Mouse (Mus musculus) megakaryocyte, embryonic 14.5 days (primary cell): ENCODE data around the gene Baat. TPM values are rescaled to one million over a fixed set of nuclear protein-coding genes. Genes with fewer than 3 reads are reported as not detected.
"Not testable (repeated sequence)": the region's sequence is repeated elsewhere in the genome, so short reads cannot be mapped to it uniquely, and the experiment has no call there.

Source experiments
- H3K27me3 ChIP-seq: replicated peaks from 2 replicates; pipeline ENCODE3; 2012; ENCODE audit warnings: inconsistent platforms
- H3K36me3 ChIP-seq: replicated peaks from 2 replicates; pipeline ENCODE3; 2012; ENCODE audit warnings: low read length, inconsistent platforms, mixed read lengths
- H3K4me1 ChIP-seq: 2 replicates; pipeline ENCODE4 v1.6.1; 2012; ENCODE audit warnings: inconsistent platforms
- H3K4me3 ChIP-seq: replicated peaks from 2 replicates; pipeline ENCODE3; 2012; ENCODE audit warnings: moderate library complexity, mild to moderate bottlenecking, inconsistent platforms
- H3K9me3 ChIP-seq: 2 replicates; pipeline ENCODE4 v1.6.1; 2012; ENCODE audit warnings: inconsistent platforms
- FLI1 ChIP-seq: IDR thresholded peaks from 2 replicates; pipeline ENCODE4 v1.6.1; 2012; ENCODE audit warnings: low read length, inconsistent platforms, mixed read lengths
- GATA1 ChIP-seq: IDR thresholded peaks from 3 replicates; pipeline ENCODE4 v1.6.1; 2012; ENCODE audit warnings: mixed read lengths, low read length, inconsistent platforms, borderline replicate concordance
- polyA plus RNA-seq: library from polyadenylated mRNA; stranded (reverse); fragments of >175 nt; gene quantifications from 2 replicates; pipeline ENCODE4 v1.2.3, GENCODE M21; 2012; ENCODE audit warnings: low replicate concordance; ENCODE audit not compliant: insufficient read depth

The Baat gene
- polyA plus RNA-seq, 1 experiment: not detected

DNA sequence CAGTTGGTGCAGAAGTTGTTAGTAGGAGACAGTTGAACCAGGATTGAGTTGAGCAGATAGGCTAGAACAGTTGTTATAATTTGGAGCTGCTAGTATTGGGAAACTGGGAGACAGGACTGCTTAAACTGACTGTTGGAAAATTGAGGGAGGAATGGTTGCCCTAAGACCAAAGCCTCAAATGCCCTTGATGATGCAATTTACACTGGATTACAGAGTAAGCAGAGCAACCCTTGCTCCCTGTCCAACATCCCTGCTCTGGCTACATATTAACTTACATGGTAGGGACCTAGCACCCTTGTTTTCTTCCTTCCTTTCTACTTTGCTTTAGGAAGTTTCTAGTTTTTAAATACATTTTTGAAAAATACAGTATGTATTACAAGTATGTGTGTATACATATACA, 20.9 kb downstream of the Baat start:
- Histone ChIP-seq H3K4me1 (no peaks in the 10 kb centered on the region), H3K4me3 (no peak overlapping the region), H3K9me3 (no peaks in the 10 kb centered on the region), H3K27me3 (no peaks in the 10 kb centered on the region), H3K36me3 (no peaks in the 10 kb centered on the region)
- TF ChIP-seq GATA1: no peak

DNA sequence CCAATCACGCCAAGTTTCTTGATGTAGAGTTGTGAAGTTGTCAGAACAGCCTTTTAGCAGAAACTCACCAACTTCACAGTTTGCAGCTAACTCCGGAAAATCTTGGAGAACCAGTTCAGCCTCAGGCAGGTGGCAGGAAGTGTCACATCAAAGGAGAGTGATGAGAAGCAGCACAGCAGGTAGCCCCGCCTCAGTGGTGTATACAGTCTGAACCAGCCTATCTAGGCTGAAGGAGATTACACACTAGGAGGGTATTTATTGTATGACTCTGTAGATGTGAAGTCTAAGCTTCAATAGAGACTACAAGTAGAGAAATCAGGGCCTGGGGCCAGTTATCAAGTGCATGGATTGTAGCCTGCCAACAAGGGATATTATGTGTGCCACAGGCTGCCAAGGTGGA, 25.5 kb downstream of the Baat start:
- H3K4me1 ChIP-seq: 0 out of 2 replicates have a peak, but pooled peaks cover 3% of the 10 kb centered on the region
- TF ChIP-seq FLI1 (no peak), GATA1 (no peak)
- no peak overlapping the region for H3K4me3 ChIP-seq
- H3K9me3 ChIP-seq: no peaks in the 10 kb centered on the region
- H3K27me3 ChIP-seq: no peaks in the 10 kb centered on the region
- no peaks in the 10 kb centered on the region for H3K36me3 ChIP-seq

DNA sequence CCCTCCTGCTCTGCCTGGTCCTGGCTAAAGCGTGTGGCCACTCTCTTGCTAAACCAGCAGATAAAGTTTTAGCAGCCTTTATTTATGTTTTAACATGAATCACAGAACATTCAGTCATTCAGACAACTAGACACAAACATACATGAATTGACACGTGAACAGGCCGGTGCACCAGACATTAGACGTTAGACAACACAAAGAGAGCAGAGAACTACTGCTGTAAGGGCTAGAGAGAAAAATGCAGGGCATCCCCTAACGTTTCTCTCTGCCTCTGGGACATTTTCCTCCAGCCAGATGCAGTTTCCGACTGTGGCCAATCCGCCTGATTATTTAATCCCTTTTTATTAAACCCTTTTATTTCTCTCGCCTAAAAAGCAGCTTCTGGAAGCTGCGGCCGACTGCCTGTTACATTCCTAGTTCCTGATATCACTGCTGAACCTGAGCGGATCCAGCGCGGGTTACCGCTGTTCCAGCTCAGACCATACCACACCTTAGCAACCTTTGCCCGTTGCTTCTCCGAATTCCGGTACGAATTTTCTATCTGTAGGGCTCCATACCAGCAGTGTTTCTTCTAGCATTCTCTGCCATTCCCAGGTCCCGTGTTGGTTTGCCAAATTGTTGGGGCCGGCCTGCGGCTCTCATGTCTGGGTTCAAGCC, 26.1 kb downstream of the Baat start:
- no peaks in the 10 kb centered on the region for H3K9me3 ChIP-seq
- TF ChIP-seq GATA1: no peak
- TF ChIP-seq FLI1: no peak
- H3K4me3 ChIP-seq: no peak overlapping the region
- H3K4me1 ChIP-seq: 0 out of 2 replicates have a peak, but pooled peaks cover 3% of the 10 kb centered on the region
- no peaks in the 10 kb centered on the region for H3K36me3 ChIP-seq
- no peaks in the 10 kb centered on the region for H3K27me3 ChIP-seq

DNA sequence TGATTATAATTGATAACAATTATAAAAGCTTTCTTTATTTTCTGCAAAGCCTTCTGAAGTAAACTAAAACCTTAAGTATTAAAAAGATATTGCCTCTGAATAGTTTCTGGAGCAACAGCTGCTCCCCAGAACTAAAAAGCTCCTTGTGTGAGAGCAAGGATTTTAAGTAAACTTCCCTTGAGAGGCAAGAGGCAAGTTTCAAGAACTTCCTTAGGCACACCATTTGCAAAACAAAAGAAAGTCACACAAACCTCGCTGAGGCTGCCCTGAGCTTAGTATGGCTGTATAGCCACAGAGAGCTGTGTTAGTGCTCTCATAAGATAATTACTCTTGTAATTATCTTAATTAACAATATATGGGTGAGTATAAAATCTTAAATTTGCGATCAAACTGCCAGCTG, 27.3 kb downstream of the Baat start:
- H3K4me3 ChIP-seq, H3K4me1 ChIP-seq, H3K9me3 ChIP-seq, H3K36me3 ChIP-seq, H3K27me3 ChIP-seq: not testable (repeated sequence)

DNA sequence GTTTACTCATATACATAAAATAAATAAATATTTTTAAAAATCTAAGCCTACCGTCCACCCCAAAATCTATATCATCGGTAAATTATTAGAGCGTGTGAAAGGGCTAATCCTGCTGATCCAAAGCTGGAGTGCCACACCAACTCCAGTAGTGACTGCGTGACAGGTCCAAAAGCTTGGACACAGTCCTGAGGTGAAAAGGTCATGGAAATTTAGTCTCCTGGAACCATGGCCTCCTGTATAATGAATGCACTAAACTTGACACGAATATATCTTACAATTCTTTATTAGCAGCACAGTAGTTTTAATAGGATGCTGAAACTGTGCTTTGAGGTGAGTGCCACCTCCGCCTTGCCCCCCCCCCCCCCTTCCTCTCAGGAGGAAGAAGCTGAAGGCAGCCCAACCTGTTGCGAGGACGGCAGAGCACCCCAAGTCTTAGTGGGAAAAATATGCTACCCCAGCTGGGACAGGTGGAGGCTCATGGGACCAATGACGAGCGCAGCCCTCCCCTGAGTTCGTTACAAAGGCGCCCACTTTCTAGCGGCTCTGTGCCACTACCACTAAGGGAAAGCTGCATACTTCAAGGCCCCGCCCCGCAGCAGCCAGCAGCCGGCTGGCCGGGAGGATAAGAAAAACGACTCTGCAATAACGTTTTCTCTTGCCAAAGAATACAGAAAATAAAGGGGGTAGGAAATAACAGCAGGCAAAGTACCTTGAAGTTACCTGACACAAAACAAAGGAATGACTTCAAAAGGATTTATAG, 28.1 kb downstream of the Baat start:
- Histone ChIP-seq H3K27me3 (no peaks in the 10 kb centered on the region), H3K4me1 (0 out of 2 replicates have a peak, but pooled peaks cover 3% of the 10 kb centered on the region), H3K9me3 (no peaks in the 10 kb centered on the region), H3K4me3 (peak overlapping the region; percentile 79), H3K36me3 (no peaks in the 10 kb centered on the region)
- TF ChIP-seq FLI1 (no peak), GATA1 (no peak)

DNA sequence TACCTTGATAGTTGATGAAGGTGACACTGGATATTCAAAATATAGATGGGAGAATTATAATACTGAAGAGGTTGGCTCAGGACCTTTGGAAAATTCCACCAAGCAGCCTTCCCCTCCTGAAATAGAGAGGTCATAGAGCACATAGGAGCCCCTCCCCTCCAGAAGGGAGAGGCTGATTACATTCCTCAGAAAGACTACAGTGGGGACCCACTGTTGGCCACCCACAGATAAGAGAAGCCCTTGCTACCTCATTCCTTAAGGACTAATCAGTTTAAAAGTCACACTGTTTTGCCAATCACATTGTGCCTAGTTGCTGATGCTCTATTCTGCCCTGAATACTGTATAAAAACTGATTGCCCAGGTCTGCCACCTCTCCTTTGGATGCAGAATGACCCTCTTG, 31.8 kb downstream of the Baat start:
- Histone ChIP-seq H3K27me3 (no peaks in the 10 kb centered on the region), H3K9me3 (no peaks in the 10 kb centered on the region), H3K4me3 (no peak overlapping the region), H3K36me3 (no peaks in the 10 kb centered on the region), H3K4me1 (0 out of 2 replicates have a peak, but pooled peaks cover 3% of the 10 kb centered on the region)
- TF ChIP-seq FLI1: no peak
- TF ChIP-seq GATA1: no peak

DNA sequence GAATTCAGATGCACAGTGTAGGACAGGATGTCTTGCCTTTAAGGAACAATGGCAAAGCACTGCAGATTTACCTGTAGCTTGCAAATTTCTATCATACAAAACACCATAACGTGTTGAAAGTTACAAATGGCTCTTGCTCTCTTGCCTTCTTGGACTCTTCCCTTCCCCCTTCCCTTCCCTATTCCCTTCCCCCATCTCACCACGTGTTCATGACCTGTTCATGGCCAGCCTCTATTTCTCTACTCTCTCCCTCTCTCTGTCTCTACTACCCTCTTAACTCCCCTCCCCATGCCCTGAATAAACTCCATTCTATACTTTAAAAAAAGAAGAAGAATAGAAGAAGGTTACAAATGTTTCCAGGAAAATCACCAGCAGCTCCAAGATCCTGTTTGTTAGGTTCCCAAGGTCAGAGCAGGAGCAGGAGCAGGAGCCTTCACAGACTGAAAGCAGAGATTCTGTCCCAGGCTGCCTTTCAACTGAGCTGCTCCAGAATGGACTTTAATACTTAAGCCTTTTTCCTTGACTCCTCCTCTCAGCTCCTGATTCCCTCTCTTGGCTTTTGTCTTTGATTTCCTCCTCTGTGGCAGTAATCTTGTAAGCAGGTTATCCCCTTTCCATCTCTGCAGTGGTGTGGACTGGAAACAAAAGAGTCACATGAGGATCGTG, 32.8 kb downstream of the Baat start, which contains the start of gene Acnat1:
Acnat1 (minus strand) TSS at position 478 of the 666 bp plus-strand sequence.
- Histone ChIP-seq H3K4me1 (0 out of 2 replicates have a peak, but pooled peaks cover 3% of the 10 kb centered on the region), H3K4me3 (no peak within 1 kb of the TSS), H3K27me3 (no peaks in the 10 kb centered on the region), H3K36me3 (no peaks in the 10 kb centered on the region), H3K9me3 (no peaks in the 10 kb centered on the region)
- no peak for TF ChIP-seq FLI1
- no peak for TF ChIP-seq GATA1

DNA sequence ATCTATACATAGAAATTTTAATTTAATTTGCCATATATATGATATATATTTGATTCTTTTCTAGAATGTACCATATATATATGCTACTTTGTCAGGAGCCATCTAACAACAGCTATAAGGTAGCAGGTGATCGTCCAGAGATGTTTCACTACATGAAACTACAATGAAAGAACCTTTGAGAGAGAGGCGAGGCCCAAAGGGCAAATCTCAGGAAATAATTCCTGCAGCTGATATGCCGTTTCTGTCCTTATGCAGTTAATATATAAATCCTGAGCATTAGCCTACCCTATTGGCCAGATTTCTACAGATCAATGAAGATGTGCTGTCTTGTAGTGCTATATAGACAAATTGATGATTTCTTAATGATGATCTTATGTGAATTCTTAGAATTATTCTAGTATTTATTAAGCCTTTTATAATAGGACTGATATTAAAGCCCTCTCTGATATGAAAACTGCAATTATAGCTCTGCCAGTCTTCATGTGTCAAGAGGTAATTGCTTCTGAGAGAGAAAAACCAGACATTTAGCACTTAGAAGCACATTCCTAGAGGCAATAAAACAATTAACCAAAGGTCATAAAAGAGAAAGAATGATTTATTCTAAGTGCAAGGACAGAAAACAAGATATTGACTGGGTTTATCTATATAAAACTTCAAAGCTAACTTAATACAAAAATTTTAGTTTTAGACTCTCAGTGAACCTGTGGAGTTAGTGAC, 36.8 kb downstream of the Baat start:
- TF ChIP-seq GATA1: no peak
- no peak for TF ChIP-seq FLI1
- no peaks in the 10 kb centered on the region for H3K4me1 ChIP-seq

DNA sequence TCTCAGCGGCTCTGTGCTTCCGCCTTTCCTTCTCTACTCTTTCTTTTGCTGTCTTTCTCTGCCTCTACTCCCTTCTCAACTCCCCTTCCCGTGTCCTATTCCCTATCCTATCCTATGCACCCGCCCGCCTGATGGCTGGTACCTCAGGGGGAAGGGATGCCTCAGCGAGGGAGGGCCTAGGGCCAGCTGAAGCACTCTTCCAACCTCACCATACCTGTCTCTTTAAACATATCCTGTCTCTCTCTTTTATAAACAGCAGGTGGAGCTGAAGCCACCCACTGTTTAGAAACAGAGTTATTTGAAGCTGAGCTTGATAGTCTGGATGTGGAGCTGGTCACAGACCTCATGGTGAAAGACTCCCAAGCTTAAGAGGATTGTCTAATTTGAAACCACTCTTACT, 39.0 kb downstream of the Baat start:
- TF ChIP-seq GATA1: no peak
- TF ChIP-seq FLI1: no peak

More for the DNA sequence above, 36.8 kb downstream of the Baat start:
- Histone ChIP-seq H3K4me3 (no peak overlapping the region), H3K36me3 (no peaks in the 10 kb centered on the region), H3K27me3 (no peaks in the 10 kb centered on the region), H3K9me3 (peaks cover 18% of the 10 kb centered on the region)

More for the DNA sequence above, 39.0 kb downstream of the Baat start:
- H3K9me3 ChIP-seq: peaks cover 18% of the 10 kb centered on the region
- no peaks in the 10 kb centered on the region for H3K27me3 ChIP-seq
- H3K36me3 ChIP-seq: no peaks in the 10 kb centered on the region
- no peaks in the 10 kb centered on the region for H3K4me1 ChIP-seq
- no peak overlapping the region for H3K4me3 ChIP-seq
